Mouse (Mus musculus): ENCODE measurements around the gene Tenm2. TPM values are rescaled to one million over a fixed set of nuclear protein-coding genes. Genes with fewer than 3 reads are reported as not detected.

Tenm2 gene
- total and polyA plus RNA-seq, 3 experiments: 0.08 to 0.14 (median 0.12) TPM

DNA sequence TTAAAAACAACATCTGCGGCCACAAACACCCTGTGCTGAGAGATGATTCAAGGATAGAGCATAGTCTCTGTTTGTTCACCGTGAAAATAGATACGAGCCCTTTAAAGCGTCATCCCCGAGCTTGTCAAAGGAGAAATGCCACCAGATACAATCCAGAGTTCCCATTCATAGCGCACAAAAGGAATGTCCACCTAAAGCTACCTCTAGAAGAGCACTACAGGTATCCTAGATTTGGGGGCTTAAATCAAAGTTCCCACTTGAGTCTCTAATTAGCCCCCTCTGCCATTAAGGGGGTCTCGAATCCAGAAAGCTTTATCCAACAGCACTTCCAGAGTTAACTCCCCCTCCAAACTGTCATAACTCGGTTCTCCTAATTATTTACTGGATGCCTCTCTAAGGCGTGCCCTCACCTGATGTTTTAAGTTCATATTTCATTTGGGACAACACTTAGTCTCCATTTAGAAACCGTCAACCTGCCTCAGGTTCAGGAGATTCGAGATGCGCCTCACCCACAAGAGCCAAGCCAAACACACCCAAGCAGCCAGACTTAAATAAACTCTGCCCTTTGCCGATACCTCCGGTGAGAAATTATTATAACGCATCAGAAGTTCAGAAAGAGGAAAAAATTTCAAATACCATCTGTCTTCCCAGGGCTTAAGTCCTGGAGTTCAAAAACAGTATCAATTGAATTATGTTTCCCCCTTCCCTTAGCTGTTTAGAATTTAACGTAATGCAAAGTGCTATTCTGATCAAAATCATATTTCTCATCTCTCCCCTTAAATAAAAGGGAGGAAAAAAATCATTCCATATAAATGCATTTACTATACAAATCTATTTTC is 559.1 kb downstream of the Tenm2 start:
- 48% methylated on average over 16 of the region's 16 CpGs for WGBS
- peaks cover 1% of the 10 kb centered on the region for H3K27me3 ChIP-seq (ENCODE audit: control insufficient read depth, insufficient read depth, low read length)
- DNase-seq: no peak
- no peak overlapping the region for H3K9ac ChIP-seq (ENCODE audit: low read depth, low read length)
- no peaks in the 10 kb centered on the region; the same call in 1 of the 2 replicates for H3K4me1 ChIP-seq (ENCODE audit: control insufficient read depth, insufficient read depth, low read length)
- no peak for TF ChIP-seq EP300 (IDR thresholded peaks at IDR 0.05; ENCODE audit: insufficient read depth, low read depth, low read length)
- TF ChIP-seq POLR2A (IDR thresholded peaks at IDR 0.05; ENCODE audit: insufficient read depth, low read depth, low read length): no peak
- no peak for TF ChIP-seq CTCF (IDR thresholded peaks at IDR 0.05)
- H3K36me3 ChIP-seq (ENCODE audit: control insufficient read depth, insufficient read depth, low read length): no peaks in the 10 kb centered on the region
- H3K4me3 ChIP-seq: peak overlapping the region; percentile 16; the same call in 1 of the 2 replicates
- H3K27ac ChIP-seq: no peak overlapping the region
- H3K79me2 ChIP-seq (replicated peaks; ENCODE audit: control insufficient read depth, insufficient read depth, low read length): no peaks in the 10 kb centered on the region
- intact Hi-C loops (cut with DNase I): no loop called here

DNA sequence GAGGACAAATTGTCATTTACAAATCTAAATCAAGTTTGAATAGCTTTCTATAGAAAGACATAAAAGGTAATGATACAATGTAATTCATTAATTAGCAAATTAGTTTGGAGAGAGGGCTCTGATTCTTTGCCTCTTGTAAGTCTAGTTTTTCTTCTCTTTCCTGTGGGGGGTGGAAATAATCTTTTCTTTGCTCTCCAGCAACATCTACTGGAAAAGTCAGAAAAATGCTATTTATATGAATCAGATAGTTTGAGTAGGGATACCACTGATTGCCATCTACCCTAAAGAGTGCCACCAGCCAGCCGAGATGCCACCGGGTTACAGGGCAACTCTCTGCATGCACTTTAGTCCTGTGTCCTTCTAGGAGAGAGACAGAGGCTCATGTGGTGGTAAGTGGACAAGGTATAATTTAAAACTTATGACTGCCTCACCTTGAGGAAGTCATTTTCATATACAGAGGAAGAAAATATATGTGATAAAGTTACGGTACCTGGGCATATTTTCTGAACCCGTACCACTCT is 560.8 kb downstream of the Tenm2 start:
- H3K36me3 ChIP-seq (ENCODE audit: control insufficient read depth, insufficient read depth, low read length): no peaks in the 10 kb centered on the region
- no peaks in the 10 kb centered on the region for H3K79me2 ChIP-seq (replicated peaks; ENCODE audit: control insufficient read depth, insufficient read depth, low read length)
- TF ChIP-seq EP300 (IDR thresholded peaks at IDR 0.05; ENCODE audit: insufficient read depth, low read depth, low read length): no peak
- TF ChIP-seq CTCF (IDR thresholded peaks at IDR 0.05): no peak
- no peak for TF ChIP-seq POLR2A (IDR thresholded peaks at IDR 0.05; ENCODE audit: insufficient read depth, low read depth, low read length)
- 87% methylated on average over 4 of the region's 4 CpGs for WGBS
- H3K27ac ChIP-seq: no peak overlapping the region
- H3K27me3 ChIP-seq (ENCODE audit: control insufficient read depth, insufficient read depth, low read length): peaks cover 1% of the 10 kb centered on the region
- intact Hi-C loops (cut with DNase I): no loop called here
- no peak overlapping the region for H3K4me3 ChIP-seq
- DNase-seq: no peak
- no peak overlapping the region for H3K9ac ChIP-seq (ENCODE audit: low read depth, low read length)
- H3K4me1 ChIP-seq (ENCODE audit: control insufficient read depth, insufficient read depth, low read length): no peaks in the 10 kb centered on the region; the same call in 1 of the 2 replicates

DNA sequence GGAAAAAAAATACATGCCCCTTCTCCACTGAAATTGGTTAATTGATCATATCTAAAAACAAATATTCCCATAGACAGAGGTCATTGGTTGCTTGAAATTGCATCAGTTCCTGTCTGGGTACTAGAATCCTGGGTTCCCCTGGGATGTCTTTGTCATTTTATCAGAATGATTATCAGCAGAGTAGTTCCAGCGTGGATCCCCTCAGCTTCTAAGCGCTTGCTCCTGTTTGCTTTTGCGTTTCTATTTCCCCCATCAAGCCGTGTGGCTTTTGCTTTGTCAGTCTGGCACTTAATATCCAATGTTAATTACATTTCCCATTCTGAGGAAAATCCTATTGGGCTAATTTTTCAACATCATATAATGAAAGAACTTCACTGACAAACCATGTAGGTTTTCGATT is 561.6 kb downstream of the Tenm2 start:
- TF ChIP-seq POLR2A (IDR thresholded peaks at IDR 0.05; ENCODE audit: insufficient read depth, low read depth, low read length): no peak
- TF ChIP-seq CTCF (IDR thresholded peaks at IDR 0.05): no peak
- no peak for TF ChIP-seq EP300 (IDR thresholded peaks at IDR 0.05; ENCODE audit: insufficient read depth, low read depth, low read length)
- no peak overlapping the region for H3K9ac ChIP-seq (ENCODE audit: low read depth, low read length)
- H3K79me2 ChIP-seq (replicated peaks; ENCODE audit: control insufficient read depth, insufficient read depth, low read length): no peaks in the 10 kb centered on the region
- WGBS: 49% methylated on average over 5 of the region's 5 CpGs
- H3K4me1 ChIP-seq (ENCODE audit: control insufficient read depth, insufficient read depth, low read length): no peaks in the 10 kb centered on the region; the same call in 1 of the 2 replicates
- peaks cover 1% of the 10 kb centered on the region for H3K27me3 ChIP-seq (ENCODE audit: control insufficient read depth, insufficient read depth, low read length)
- H3K4me3 ChIP-seq: no peak overlapping the region
- H3K27ac ChIP-seq: no peak overlapping the region
- H3K36me3 ChIP-seq (ENCODE audit: control insufficient read depth, insufficient read depth, low read length): no peaks in the 10 kb centered on the region
- DNase-seq: no peak
- intact Hi-C loops (cut with DNase I): no loop called here

DNA sequence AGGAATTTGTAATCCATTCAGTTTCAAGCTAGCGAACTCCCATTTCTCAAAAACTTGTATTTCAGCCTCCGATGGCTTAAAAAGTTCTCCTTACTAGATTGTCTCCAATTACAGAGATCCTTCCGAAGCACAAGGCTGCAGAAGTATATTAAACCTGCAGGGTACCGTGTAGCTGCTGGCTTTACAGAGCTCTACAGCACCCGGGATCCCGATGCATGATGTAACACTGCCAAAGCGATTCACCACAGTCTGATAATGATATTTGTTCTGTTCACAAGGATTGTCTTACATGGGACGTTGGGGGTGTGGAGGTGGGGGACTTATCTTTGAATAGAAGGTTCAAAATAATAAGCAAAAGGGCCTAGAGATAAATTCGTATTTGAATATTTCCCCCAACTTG is 564.6 kb downstream of the Tenm2 start:
- Histone ChIP-seq H3K4me1 (ENCODE audit: control insufficient read depth, insufficient read depth, low read length) (no peaks in the 10 kb centered on the region), H3K36me3 (ENCODE audit: control insufficient read depth, insufficient read depth, low read length) (no peaks in the 10 kb centered on the region), H3K27ac (no peak overlapping the region), H3K4me3 (no peak overlapping the region), H3K27me3 (ENCODE audit: control insufficient read depth, insufficient read depth, low read length) (no peaks in the 10 kb centered on the region), H3K9ac (ENCODE audit: low read depth, low read length) (no peak overlapping the region), H3K79me2 (replicated peaks; ENCODE audit: control insufficient read depth, insufficient read depth, low read length) (no peaks in the 10 kb centered on the region)
- no peak for DNase-seq
- TF ChIP-seq EP300 (IDR thresholded peaks at IDR 0.05; ENCODE audit: insufficient read depth, low read depth, low read length) (no peak), POLR2A (IDR thresholded peaks at IDR 0.05; ENCODE audit: insufficient read depth, low read depth, low read length) (no peak)
- WGBS: 80% methylated on average over 9 of the region's 9 CpGs
- intact Hi-C loops (cut with DNase I): no loop called here

DNA sequence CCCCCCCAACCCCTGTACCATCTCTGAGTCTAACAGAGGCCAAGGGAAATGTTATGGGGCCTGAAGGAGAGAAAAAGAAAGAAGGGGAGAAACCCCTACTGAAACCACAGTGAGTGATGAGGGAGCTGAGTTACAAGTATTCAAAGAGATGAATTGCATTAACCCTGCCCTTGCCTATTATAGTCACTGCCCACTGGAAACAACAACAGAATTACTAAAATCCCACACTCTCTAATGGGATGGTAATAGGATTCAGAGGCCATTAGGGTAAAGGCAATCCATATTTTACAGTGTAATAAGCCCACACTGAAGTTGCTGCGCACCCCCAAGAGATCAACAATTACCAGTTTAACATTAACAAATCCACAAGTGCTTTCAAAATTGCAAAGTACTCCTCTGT is 571.7 kb downstream of the Tenm2 start:
- DNase-seq: no peak
- H3K4me3 ChIP-seq: no peak overlapping the region
- H3K4me1 ChIP-seq (ENCODE audit: control insufficient read depth, insufficient read depth, low read length): no peaks in the 10 kb centered on the region
- H3K27me3 ChIP-seq (ENCODE audit: control insufficient read depth, insufficient read depth, low read length): no peaks in the 10 kb centered on the region
- H3K27ac ChIP-seq: no peak overlapping the region
- no peak overlapping the region for H3K9ac ChIP-seq (ENCODE audit: low read depth, low read length)
- H3K36me3 ChIP-seq (ENCODE audit: control insufficient read depth, insufficient read depth, low read length): no peaks in the 10 kb centered on the region
- intact Hi-C loops (cut with DNase I): no loop called here
- H3K79me2 ChIP-seq (replicated peaks; ENCODE audit: control insufficient read depth, insufficient read depth, low read length): 0 out of 2 replicates have a peak, but pooled peaks cover 2% of the 10 kb centered on the region
- 80% methylated on average over 1 of the region's 1 CpGs for WGBS
- no peak for TF ChIP-seq POLR2A (IDR thresholded peaks at IDR 0.05; ENCODE audit: insufficient read depth, low read depth, low read length)
- no peak for TF ChIP-seq CTCF (IDR thresholded peaks at IDR 0.05)
- TF ChIP-seq EP300 (IDR thresholded peaks at IDR 0.05; ENCODE audit: insufficient read depth, low read depth, low read length): no peak

DNA sequence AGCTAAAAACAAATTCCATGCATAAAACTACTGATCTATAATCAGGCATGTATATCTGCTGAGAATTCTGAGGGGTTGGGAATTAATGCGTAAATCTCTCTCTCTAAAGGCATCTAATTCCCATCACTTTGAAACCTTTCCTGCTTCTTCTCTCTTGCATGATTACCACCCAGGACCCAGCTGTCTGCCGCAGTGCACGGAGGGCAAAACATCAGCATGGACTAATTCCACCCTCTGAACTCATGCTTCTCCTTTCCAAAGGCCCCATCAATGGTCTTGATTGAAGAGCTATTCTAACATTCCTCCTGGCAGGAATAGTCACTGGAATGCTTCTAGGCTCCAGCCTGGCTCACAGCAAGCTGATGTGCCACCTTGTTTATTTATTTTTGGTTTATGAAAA is 572.2 kb downstream of the Tenm2 start:
- no peaks in the 10 kb centered on the region for H3K36me3 ChIP-seq (ENCODE audit: control insufficient read depth, insufficient read depth, low read length)
- H3K9ac ChIP-seq (ENCODE audit: low read depth, low read length): no peak overlapping the region
- H3K27me3 ChIP-seq (ENCODE audit: control insufficient read depth, insufficient read depth, low read length): no peaks in the 10 kb centered on the region
- 82% methylated on average over 3 of the region's 3 CpGs for WGBS
- TF ChIP-seq EP300 (IDR thresholded peaks at IDR 0.05; ENCODE audit: insufficient read depth, low read depth, low read length) (no peak), POLR2A (IDR thresholded peaks at IDR 0.05; ENCODE audit: insufficient read depth, low read depth, low read length) (no peak), CTCF (IDR thresholded peaks at IDR 0.05) (no peak)
- no peak overlapping the region for H3K4me3 ChIP-seq
- DNase-seq: no peak
- H3K27ac ChIP-seq: no peak overlapping the region
- intact Hi-C loops (cut with DNase I): no loop called here
- 0 out of 2 replicates have a peak, but pooled peaks cover 2% of the 10 kb centered on the region for H3K79me2 ChIP-seq (replicated peaks; ENCODE audit: control insufficient read depth, insufficient read depth, low read length)
- H3K4me1 ChIP-seq (ENCODE audit: control insufficient read depth, insufficient read depth, low read length): no peaks in the 10 kb centered on the region
